Mouse (Mus musculus) limb, embryonic 11.5 days (tissue): ENCODE results near the gene Olfr211. TPM values are rescaled to one million over a fixed set of nuclear protein-coding genes. Genes with fewer than 3 reads are reported as not detected.

Experiments
- ATAC-seq: fragments of 200-750 bp; cut with Nextera tagmentation; 2 replicates; pipeline ENCODE4 v1.8.0; 2017; ENCODE audit warnings: low read depth; ENCODE audit not compliant: insufficient number of reproducible peaks, low FRiP score, low TSS enrichment
- DNase-seq: peaks from one replicate; pipeline ENCODE4 v3.0.0-alpha.2; 2015; ENCODE audit warnings: low spot score
- H3K27ac ChIP-seq: fragments of 300-500 bp; sonication (generic); replicated peaks from 2 replicates; pipeline ENCODE4 v1.5.1; 2014; ENCODE audit warnings: low read depth, mild to moderate bottlenecking, low read length
- H3K27me3 ChIP-seq: fragments of 300-500 bp; sonication (generic); 2 replicates; pipeline ENCODE4 v1.6.1; 2014; ENCODE audit warnings: mild to moderate bottlenecking, low read length, mixed read lengths; ENCODE audit not compliant: control insufficient read depth, insufficient read depth
- H3K36me3 ChIP-seq: fragments of 300-500 bp; sonication (generic); 2 replicates; pipeline ENCODE4 v1.6.1; 2014; ENCODE audit warnings: mild to moderate bottlenecking, low read length, moderate library complexity, mixed read lengths; ENCODE audit not compliant: control insufficient read depth, insufficient read depth
- H3K4me1 ChIP-seq: fragments of 300-500 bp; sonication (generic); 2 replicates; pipeline ENCODE4 v1.6.1; 2014; ENCODE audit warnings: low read length, mixed read lengths; ENCODE audit not compliant: control insufficient read depth, insufficient read depth
- H3K4me2 ChIP-seq: fragments of 300-500 bp; sonication (generic); 2 replicates; pipeline ENCODE4 v1.6.1; 2014; ENCODE audit warnings: low read depth, mild to moderate bottlenecking, moderate library complexity; ENCODE audit not compliant: severe bottlenecking
- H3K4me3 ChIP-seq: fragments of 300-500 bp; sonication (generic); 2 replicates; pipeline ENCODE4 v1.5.1; 2014; ENCODE audit warnings: low read depth, low read length
- H3K9ac ChIP-seq: fragments of 300-500 bp; sonication (generic); 2 replicates; pipeline ENCODE4 v1.6.1; 2014; ENCODE audit warnings: mild to moderate bottlenecking, low read length
- H3K9me3 ChIP-seq: fragments of 300-500 bp; sonication (generic); 2 replicates; pipeline ENCODE4 v1.6.1; 2016; ENCODE audit warnings: low read length; ENCODE audit not compliant: control insufficient read depth
- WGBS: fragments of 180-500 bp; shearing (Covaris S2); extraction: QIAGEN DNeasy Blood & Tissue Kit; methylation state at CpG from one replicate; pipeline ENCODE4 v1.1.7; 2014; 5-methylcytosine and 5-hydroxymethylcytosine counted together
- polyA plus RNA-seq: library from polyadenylated mRNA; unstranded; fragments of >200 nt; fragmentation: Nextera tagmentation; extraction: Ambion mirVana; gene quantifications from 2 replicates; pipeline ENCODE4 v1.2.1, GENCODE M21; 2014

The Olfr211 gene
- polyA plus RNA-seq, 1 experiment from 2014 or later = not detected

GRCm38 (mm10) chr6:116538156-116538555 lies 49.3 kb downstream of the Olfr211 start, which contains the start of gene Olfr213:
TSS of gene Olfr213 (plus strand) at chr6:116538456.
- Histone ChIP-seq H3K36me3 (no peaks in the 10 kb centered on the region), H3K9me3 (no peaks in the 10 kb centered on the region), H3K4me3 (no peak within 1 kb of the TSS), H3K27ac (no peak within 1 kb of the TSS), H3K27me3 (no peaks in the 10 kb centered on the region), H3K9ac (no peak within 1 kb of the TSS), H3K4me2 (no peak within 1 kb of the TSS), H3K4me1 (no peaks in the 10 kb centered on the region)
- DNase-seq = no peak
- 90% methylated on average over 1 of the region's 1 CpGs for WGBS
- no peak for ATAC-seq

- no peak overlapping the region for H3K4me2 ChIP-seq
- no peaks in the 10 kb centered on the region for H3K9me3 ChIP-seq
- no peak overlapping the region for H3K4me3 ChIP-seq
- H3K27me3 ChIP-seq = no peaks in the 10 kb centered on the region
- H3K9ac ChIP-seq = no peak overlapping the region
- no peak overlapping the region for H3K27ac ChIP-seq
- no peaks in the 10 kb centered on the region for H3K4me1 ChIP-seq
- DNase-seq (no peak), ATAC-seq (no peak)
- WGBS = 90% methylated on average over 2 of the region's 2 CpGs
- no peaks in the 10 kb centered on the region for H3K36me3 ChIP-seq
Measured at GRCm38 (mm10) chr6:116542500-116542899, 53.6 kb downstream of the Olfr211 start.

Other genes starting within 250 kb of the Olfr211 start
- 6.9 and 7.3 TPM in 2 replicates for gene Zfand4, start 224.9 kb upstream of the Olfr211 start, polyA plus RNA-seq
- 17.0 and 19.0 TPM in 2 replicates for gene March8, start 151.1 kb upstream of the Olfr211 start, polyA plus RNA-seq
- 0.75 and 0.98 TPM in 2 replicates for gene Alox5, start 27.9 kb upstream of the Olfr211 start, polyA plus RNA-seq
- not detected in 2 replicates for gene Olfr212, start 17.4 kb downstream of the Olfr211 start, polyA plus RNA-seq
- not detected in 2 replicates for gene Olfr213, start 49.4 kb downstream of the Olfr211 start, polyA plus RNA-seq
- gene Gm5580, start 62.0 kb downstream of the Olfr211 start, polyA plus RNA-seq = 0.40 and 0.52 TPM in 2 replicates
- not detected in 2 replicates for gene Olfr214, start 65.1 kb downstream of the Olfr211 start, polyA plus RNA-seq
- not detected in 2 replicates for gene Olfr215, start 95.1 kb downstream of the Olfr211 start, polyA plus RNA-seq
- 300 and 303 TPM in 2 replicates for gene Zfp422, start 139.9 kb downstream of the Olfr211 start, polyA plus RNA-seq
- gene Depp1, start 161.5 kb downstream of the Olfr211 start, polyA plus RNA-seq = 24.5 and 29.3 TPM in 2 replicates
- gene Rassf4, start 184.9 kb downstream of the Olfr211 start, polyA plus RNA-seq = 5.1 and 8.1 TPM in 2 replicates
- gene Tmem72, start 227.8 kb downstream of the Olfr211 start, polyA plus RNA-seq = 0.04 and 0.10 TPM in 2 replicates